In genomic region chr3:31061103-31061785, GRCm38 (mm10) we compare ENCODE assay signal across 8 mouse cellular contexts. TPM values are rescaled to one million over a fixed set of nuclear protein-coding genes. Genes with fewer than 3 reads are reported as not detected.
DNase-seq lines count a peak whose midpoint lies in the region; ATAC-seq and TF ChIP-seq lines count a peak whose summit lies in the region.

No protein-coding gene starts in this region.

- no peak overlapping the region for H3K4me3 ChIP-seq in kidney, embryonic 14.5 days (ENCODE audit: low read length)
- H3K4me3 ChIP-seq in MEL (ENCODE audit: control insufficient read depth in 1 of 2, insufficient read depth in 1 of 2, low read depth in 2 of 2, low read length in 2 of 2) = peak overlapping the region; percentile 62 to 92
- no peak overlapping the region for H3K4me3 ChIP-seq in midbrain, postnatal 0 days (ENCODE audit: low read depth, low read length)

- intact Hi-C loops in heart, postnatal 36 days (cut with DNase I) = no loop called here

- H3K79me2 ChIP-seq in MEL (ENCODE audit: control insufficient read depth, insufficient read depth, low read length, poor library complexity) = no peaks in the 10 kb centered on the region; the same call in 1 of the 2 replicates

- peak; percentile 67 to 76; a peak in 3 of 4 replicates for TF ChIP-seq EP300 in MEL (IDR thresholded peaks at IDR 0.05; ENCODE audit: low read depth in 1 of 2, low read length in 2 of 2)

- no peak overlapping the region for H3K9ac ChIP-seq in kidney, embryonic 14.5 days (ENCODE audit: low read depth, low read length)
- H3K9ac ChIP-seq in MEL (ENCODE audit: control insufficient read depth, low read depth, low read length, poor library complexity, severe bottlenecking) = peak overlapping the region; percentile 72
- H3K9ac ChIP-seq in midbrain, postnatal 0 days (replicated peaks; ENCODE audit: low read length, poor library complexity, severe bottlenecking) = no peak overlapping the region

- no peaks in the 10 kb centered on the region for H3K4me1 ChIP-seq in kidney, embryonic 14.5 days (ENCODE audit: control insufficient read depth, insufficient read depth, low read length)
- peaks cover 0 to 4% of the 10 kb centered on the region in 2 experiments; a peak in 1 of 4 replicates for H3K4me1 ChIP-seq in MEL (ENCODE audit: control insufficient read depth in 1 of 2, insufficient read depth in 2 of 2, low read length in 2 of 2)
- no peaks in the 10 kb centered on the region for H3K4me1 ChIP-seq in midbrain, postnatal 0 days (ENCODE audit: insufficient read depth, low read length)

- 0 out of 2 replicates have a peak overlapping the region, but pooled peaks have one; percentile 5 for H3K4me2 ChIP-seq in kidney, embryonic 14.5 days (replicated peaks; ENCODE audit: low read depth, low read length)
- H3K4me2 ChIP-seq in midbrain, postnatal 0 days (ENCODE audit: low read depth, low read length, poor library complexity, severe bottlenecking) = no peak overlapping the region

- no peak for DNase-seq in kidney, adult 11 months
- DNase-seq in MEL (ENCODE audit: low read depth, low spot score) = peak; percentile 89
- DNase-seq in heart, postnatal 36 days = peak; percentile 17 to 19
- DNase-seq in right cerebral cortex, adult 2 months (ENCODE audit: low spot score in 2 of 2) = no peak
- DNase-seq in midbrain, postnatal 0 days (ENCODE audit: low spot score) = no peak
- DNase-seq in cerebellum, postnatal 36 days = no peak

- TF ChIP-seq RAD21 in MEL (IDR thresholded peaks at IDR 0.05; ENCODE audit: low read depth, low read length) = no peak

- ATAC-seq in kidney, embryonic 14.5 days (ENCODE audit: low FRiP score, low TSS enrichment) = no peak
- peak; percentile 52 for ATAC-seq in monocyte, adult 5-6 weeks (replicated peaks; ENCODE audit: insufficient number of reproducible peaks, low FRiP score, low TSS enrichment, poor library complexity, severe bottlenecking)
- no peak for ATAC-seq in midbrain, postnatal 0 days (ENCODE audit: low FRiP score)

- no peak overlapping the region; the same call in 1 of the 2 replicates for H3K27ac ChIP-seq in kidney, embryonic 14.5 days (ENCODE audit: low read depth, low read length)
- H3K27ac ChIP-seq in MEL (ENCODE audit: control insufficient read depth, low read depth, low read length) = peak overlapping the region; percentile 79
- H3K27ac ChIP-seq in midbrain, postnatal 0 days (ENCODE audit: low read depth, low read length) = no peak overlapping the region

- H3K36me3 ChIP-seq in kidney, embryonic 14.5 days (ENCODE audit: control insufficient read depth, insufficient read depth, low read length) = no peaks in the 10 kb centered on the region
- peaks cover 0 to 4% of the 10 kb centered on the region in 2 experiments; a peak in 1 of 4 replicates for H3K36me3 ChIP-seq in MEL (ENCODE audit: control insufficient read depth in 1 of 2, insufficient read depth in 2 of 2, low read length in 2 of 2)
- no peaks in the 10 kb centered on the region for H3K36me3 ChIP-seq in midbrain, postnatal 0 days (ENCODE audit: insufficient read depth, low read length)

- no peaks in the 10 kb centered on the region for H3K27me3 ChIP-seq in kidney, embryonic 14.5 days (ENCODE audit: control insufficient read depth, insufficient read depth, low read length)
- H3K27me3 ChIP-seq in MEL (ENCODE audit: control insufficient read depth in 1 of 2, insufficient read depth in 2 of 2, low read length in 2 of 2) = no peaks in the 10 kb centered on the region
- no peaks in the 10 kb centered on the region for H3K27me3 ChIP-seq in midbrain, postnatal 0 days (ENCODE audit: insufficient read depth, low read length)

- TF ChIP-seq POLR2A in MEL (IDR thresholded peaks at IDR 0.05; ENCODE audit: control insufficient read depth in 1 of 2, insufficient read depth in 1 of 2, low read depth in 1 of 2, low read length in 2 of 2, poor library complexity in 1 of 2) = peak in 1 of 2 experiments; percentile 52; a peak in 2 of 4 replicates

- 66% methylated on average over 20 of the region's 20 CpGs for WGBS in kidney, embryonic 14.5 days
- 71% methylated on average over 20 of the region's 20 CpGs for WGBS in midbrain, postnatal 0 days

- no peak for TF ChIP-seq CTCF in MEL (IDR thresholded peaks at IDR 0.05 in 2 of 3, conservative IDR thresholded peaks at IDR 0.05 in 1 of 3; ENCODE audit: control insufficient read depth in 1 of 3, insufficient read depth in 1 of 3, low read depth in 2 of 3, low read length in 3 of 3, poor library complexity in 1 of 3, severe bottlenecking in 1 of 3)
- TF ChIP-seq CTCF in midbrain, postnatal 0 days (IDR thresholded peaks at IDR 0.05) = no peak

- H3K9me3 ChIP-seq in kidney, embryonic 14.5 days (ENCODE audit: control insufficient read depth, low read length) = no peaks in the 10 kb centered on the region
- no peaks in the 10 kb centered on the region for H3K9me3 ChIP-seq in MEL (replicated peaks; ENCODE audit: insufficient read depth, low read length)
- no peaks in the 10 kb centered on the region for H3K9me3 ChIP-seq in midbrain, postnatal 0 days (ENCODE audit: low read length)

TF ChIP-seq in MEL, 35 proteins besides CTCF, POLR2A, EP300 and RAD21:
- TF ChIP-seq TBP (IDR thresholded peaks at IDR 0.05; ENCODE audit: low read depth, low read length) (no peak), KAT2A (conservative IDR thresholded peaks at IDR 0.05; ENCODE audit: low read depth, low read length) (no peak), SIN3A (IDR thresholded peaks at IDR 0.05; ENCODE audit: low read length) (peak; percentile 71), HCFC1 (IDR thresholded peaks at IDR 0.05; ENCODE audit: low read depth, low read length) (peak; percentile 46; the same call in 1 of the 2 replicates), GABPA (IDR thresholded peaks at IDR 0.05; ENCODE audit: low read depth, low read length) (no peak), USF2 (IDR thresholded peaks at IDR 0.05; ENCODE audit: borderline replicate concordance in 1 of 2, insufficient read depth in 1 of 2, low read depth in 1 of 2, low read length in 2 of 2) (no peak), MYC (IDR thresholded peaks at IDR 0.05; ENCODE audit: low read depth, low read length) (0 out of 2 replicates have a peak, but pooled peaks have one; percentile 69), SMC3 (IDR thresholded peaks at IDR 0.05; ENCODE audit: low read depth, low read length) (peak; percentile 8; the same call in 1 of the 2 replicates), MXI1 (IDR thresholded peaks at IDR 0.05; ENCODE audit: low read depth, low read length) (peak; percentile 75; the same call in 1 of the 2 replicates), NELFE (IDR thresholded peaks at IDR 0.05; ENCODE audit: low read depth, low read length) (peak; percentile 30), MAFK (IDR thresholded peaks at IDR 0.05; ENCODE audit: borderline replicate concordance, low read depth, low read length) (peak; percentile 69), ZMIZ1 (IDR thresholded peaks at IDR 0.05; ENCODE audit: low read depth, low read length) (0 out of 2 replicates have a peak, but pooled peaks have one; percentile 47), CHD1 (IDR thresholded peaks at IDR 0.05; ENCODE audit: low read depth, low read length) (peak; percentile 78; the same call in 1 of the 2 replicates), TCF12 (IDR thresholded peaks at IDR 0.05; ENCODE audit: low read depth, low read length) (peak; percentile 47), ETS1 (IDR thresholded peaks at IDR 0.05; ENCODE audit: low read depth, low read length) (peak; percentile 93), ZC3H11A (IDR thresholded peaks at IDR 0.05; ENCODE audit: low read depth, low read length) (0 out of 2 replicates have a peak, but pooled peaks have one; percentile 4), POLR2AphosphoS5 (IDR thresholded peaks at IDR 0.05; ENCODE audit: borderline replicate concordance, low read depth, low read length) (no peak), ZNF384 (IDR thresholded peaks at IDR 0.05; ENCODE audit: low read depth, low read length) (no peak), TAL1 (IDR thresholded peaks at IDR 0.05; ENCODE audit: low read length) (peak; percentile 80), MAZ (IDR thresholded peaks at IDR 0.05; ENCODE audit: low read depth, low read length) (0 out of 2 replicates have a peak, but pooled peaks have one; percentile 72), GATA1 (IDR thresholded peaks at IDR 0.05; ENCODE audit: low read depth, low read length) (peak; percentile 65), ELF1 (IDR thresholded peaks at IDR 0.05; ENCODE audit: low read depth, low read length) (peak; percentile 47), NRF1 (IDR thresholded peaks at IDR 0.05; ENCODE audit: insufficient read depth, low read depth, low read length, poor library complexity, severe bottlenecking) (no peak), RCOR1 (IDR thresholded peaks at IDR 0.05; ENCODE audit: low read depth, low read length) (peak; percentile 38; the same call in 1 of the 2 replicates), JUND (IDR thresholded peaks at IDR 0.05; ENCODE audit: low read depth, low read length) (peak; percentile 67; the same call in 1 of the 2 replicates), POLR2AphosphoS2 (IDR thresholded peaks at IDR 0.05; ENCODE audit: low read length) (no peak), MAX (IDR thresholded peaks at IDR 0.05; ENCODE audit: low read length) (peak; percentile 50; the same call in 1 of the 2 replicates), UBTF (IDR thresholded peaks at IDR 0.05; ENCODE audit: borderline replicate concordance, insufficient read depth, low read depth, low read length) (no peak), MEF2A (IDR thresholded peaks at IDR 0.05; ENCODE audit: extremely low read depth, insufficient replicate concordance, low read depth, low read length, poor library complexity, severe bottlenecking) (no peak), CHD2 (IDR thresholded peaks at IDR 0.05; ENCODE audit: low read length) (no peak), USF1 (IDR thresholded peaks at IDR 0.05; ENCODE audit: low read depth, low read length) (no peak)

RNA-seq across cellular contexts. Expression of gene Skil, which starts 33.6 kb away (rescaled TPM):
- 20.0 and 26.8 TPM in 2 replicates for polyA plus RNA-seq in kidney, embryonic 14.5 days (2014; fragmentation: Nextera tagmentation; extraction: Ambion mirVana)
- total RNA-seq in MEL (2012; rRNA removed) = 7.4 and 7.5 TPM in 2 replicates
- 1 to 10 TPM in 1 of 2 experiments, not detected in 1; 8.6 TPM for polyA plus RNA-seq in MEL (2012; ENCODE audit: insufficient read depth in 1 of 2, insufficient read length in 2 of 2, low read depth in 1 of 2, low replicate concordance in 2 of 2, missing spikeins in 1 of 2)
- total RNA-seq in heart, postnatal 36 days (2021) = 10 to 100 TPM; 15.0 to 17.0 TPM
- total RNA-seq in monocyte, adult 5-6 weeks (2017) = 160 to 207 TPM (median 169 TPM) in 3 replicates
- total RNA-seq in midbrain, postnatal 0 days (2014; rRNA removed) = 39.4 and 46.8 TPM in 2 replicates
- polyA plus RNA-seq in midbrain, postnatal 0 days (2015; fragmentation: Nextera tagmentation; extraction: Ambion mirVana) = 24.7 and 28.5 TPM in 2 replicates

Comparison
In these comparisons a context has a peak if more than half of its experiments do, and no peak if none do; other contexts are left out.
1. H3K4me3 ChIP-seq: peak in MEL (2 of 2); none in kidney, embryonic 14.5 days (single experiment) and midbrain, postnatal 0 days (single experiment).
2. DNase-seq: peak in MEL (single experiment) and heart, postnatal 36 days (2 of 2); none in kidney, adult 11 months (single experiment), right cerebral cortex, adult 2 months (0 of 2), midbrain, postnatal 0 days (single experiment) and cerebellum, postnatal 36 days (0 of 2).